Mouse (Mus musculus) lung, embryonic 15.5 days (tissue): ENCODE results near the gene Olfr221. TPM values are rescaled to one million over a fixed set of nuclear protein-coding genes. Genes with fewer than 3 reads are reported as not detected.

Source experiments
- ATAC-seq: fragments of 200-750 bp; cut with Nextera tagmentation; 2 replicates; pipeline ENCODE4 v1.8.0; 2017; ENCODE audit warnings: moderate number of reproducible peaks, borderline replicate concordance; ENCODE audit not compliant: low FRiP score, low TSS enrichment; ENCODE audit errors: extremely low read depth
- H3K27ac ChIP-seq: fragments of 300-500 bp; sonication (generic); 2 replicates; pipeline ENCODE4 v1.5.1; 2015; ENCODE audit warnings: moderate library complexity, mild to moderate bottlenecking, inconsistent platforms
- H3K27me3 ChIP-seq: fragments of 300-500 bp; sonication (generic); 2 replicates; pipeline ENCODE4 v1.6.1; 2015; ENCODE audit warnings: inconsistent platforms
- H3K36me3 ChIP-seq: fragments of 300-500 bp; sonication (generic); 2 replicates; pipeline ENCODE4 v1.6.1; 2015; ENCODE audit warnings: inconsistent platforms
- H3K4me1 ChIP-seq: fragments of 300-500 bp; sonication (generic); 2 replicates; pipeline ENCODE4 v1.6.1; 2015; ENCODE audit warnings: inconsistent platforms
- H3K4me2 ChIP-seq: fragments of 300-500 bp; sonication (generic); 2 replicates; pipeline ENCODE4 v1.6.1; 2015; ENCODE audit warnings: inconsistent platforms, mild to moderate bottlenecking, moderate library complexity
- H3K4me3 ChIP-seq: fragments of 300-500 bp; sonication (generic); 2 replicates; pipeline ENCODE4 v1.5.1; 2015; ENCODE audit warnings: mild to moderate bottlenecking, inconsistent platforms
- H3K9ac ChIP-seq: fragments of 300-500 bp; sonication (generic); 2 replicates; pipeline ENCODE4 v1.6.1; 2015; ENCODE audit warnings: inconsistent platforms
- H3K9me3 ChIP-seq: fragments of 300-500 bp; sonication (generic); 2 replicates; pipeline ENCODE4 v1.6.1; 2016; ENCODE audit warnings: inconsistent platforms
- WGBS: fragments of 180-500 bp; shearing (Covaris S2); methylation state at CpG from one replicate; pipeline ENCODE4 v1.1.7; 2015; 5-methylcytosine and 5-hydroxymethylcytosine counted together
- polyA plus RNA-seq: library from polyadenylated mRNA; unstranded; fragments of >200 nt; fragmentation: Nextera tagmentation; extraction: Ambion mirVana; gene quantifications from 2 replicates; pipeline ENCODE4 v1.2.1, GENCODE M21; 2015

Gene Olfr221
- polyA plus RNA-seq, 1 experiment from 2014 or later = not detected

- Histone ChIP-seq H3K9ac (no peak overlapping the region), H3K36me3 (peaks cover 30% of the 10 kb centered on the region), H3K4me2 (peak overlapping the region; percentile 31), H3K27me3 (no peaks in the 10 kb centered on the region), H3K4me1 (peaks cover 32% of the 10 kb centered on the region), H3K27ac (peak overlapping the region; percentile 3; the same call in 1 of the 2 replicates), H3K4me3 (0 out of 2 replicates have a peak overlapping the region, but pooled peaks have one; percentile 7), H3K9me3 (no peaks in the 10 kb centered on the region)
- WGBS = 9% methylated on average over 9 of the region's 9 CpGs
- no peak for ATAC-seq
Observed at GRCm38 (mm10) chr14:52010446-52011111, 31.7 kb downstream of the Olfr221 start.

- no peak for ATAC-seq
- Histone ChIP-seq H3K27ac (no peak overlapping the region), H3K27me3 (no peaks in the 10 kb centered on the region), H3K36me3 (peaks cover 37% of the 10 kb centered on the region), H3K9ac (no peak overlapping the region), H3K4me1 (peaks cover 26% of the 10 kb centered on the region), H3K4me3 (no peak overlapping the region), H3K9me3 (no peaks in the 10 kb centered on the region), H3K4me2 (no peak overlapping the region)
- WGBS = 68% methylated on average over 6 of the region's 6 CpGs
Observed at GRCm38 (mm10) chr14:52009841-52010240, 32.4 kb downstream of the Olfr221 start.

DNA sequence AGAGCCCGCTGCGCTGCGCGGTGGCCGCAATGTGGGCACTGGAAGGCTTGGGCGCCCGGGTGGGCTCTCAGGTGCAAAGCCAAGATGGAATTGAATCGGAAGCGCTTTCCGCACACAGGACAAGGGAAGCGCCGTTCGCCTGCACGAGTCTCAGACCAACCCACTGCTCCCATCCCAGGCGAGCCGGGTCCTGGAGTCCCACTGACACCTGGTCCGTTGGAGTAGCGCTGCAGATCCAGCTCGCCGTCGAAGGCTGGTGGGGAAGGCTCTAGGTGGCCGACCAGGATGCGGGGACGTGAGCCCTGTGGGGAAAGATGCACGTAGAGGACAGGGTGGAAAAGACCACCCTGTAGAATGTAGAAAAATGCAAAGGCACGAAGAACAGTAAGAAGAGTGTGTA is 32.9 kb downstream of the Olfr221 start:
- Histone ChIP-seq H3K4me1 (peaks cover 26% of the 10 kb centered on the region), H3K4me2 (no peak overlapping the region), H3K9me3 (no peaks in the 10 kb centered on the region), H3K27ac (no peak overlapping the region), H3K36me3 (peaks cover 42% of the 10 kb centered on the region), H3K9ac (no peak overlapping the region), H3K27me3 (no peaks in the 10 kb centered on the region), H3K4me3 (no peak overlapping the region)
- 66% methylated on average over 26 of the region's 26 CpGs for WGBS
- no peak for ATAC-seq

DNA sequence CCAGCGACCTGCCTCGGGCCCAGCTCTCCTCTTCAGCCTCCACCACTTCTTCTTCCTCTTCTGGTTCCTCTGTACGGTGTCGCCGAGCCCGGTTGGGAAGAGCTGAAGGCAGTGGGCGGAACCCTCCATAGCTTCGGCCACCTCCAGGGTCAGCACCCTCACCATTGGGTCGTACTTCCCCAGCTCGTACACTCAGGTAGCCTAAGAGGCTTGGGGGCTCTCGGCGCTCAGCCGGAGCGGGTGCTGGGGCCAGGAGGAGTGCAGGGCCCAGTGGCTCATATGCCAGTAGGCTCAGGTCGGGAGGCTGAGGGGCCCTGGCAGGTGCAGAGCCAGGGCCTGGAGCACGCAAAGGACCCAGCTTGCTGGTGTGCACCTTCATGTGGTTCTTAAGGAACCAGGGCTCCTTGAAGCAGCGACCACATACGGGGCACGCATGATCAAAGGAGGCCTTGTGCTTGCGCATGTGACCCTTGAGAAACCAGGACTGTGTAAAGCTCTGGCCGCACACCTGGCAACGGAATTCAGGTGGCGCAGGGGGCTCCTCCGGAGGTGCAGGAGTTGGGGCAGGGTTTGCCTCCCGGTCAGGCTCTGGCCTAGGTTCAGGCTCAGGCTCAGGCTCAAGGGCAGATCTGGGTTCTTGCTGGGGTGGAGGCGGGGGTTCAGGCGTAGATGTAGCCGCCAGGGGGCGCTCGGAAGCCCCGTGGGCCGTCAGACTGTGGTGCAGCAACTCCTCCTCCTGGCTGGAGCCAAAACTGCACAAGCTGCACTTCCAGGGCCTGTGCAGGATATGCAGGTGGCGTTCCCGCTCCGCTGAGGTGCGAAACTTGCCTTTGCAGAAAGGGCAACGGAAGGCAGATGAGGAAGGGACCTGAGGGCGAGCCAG is 33.7 kb downstream of the Olfr221 start:
- H3K36me3 ChIP-seq = peaks cover 50% of the 10 kb centered on the region

DNA sequence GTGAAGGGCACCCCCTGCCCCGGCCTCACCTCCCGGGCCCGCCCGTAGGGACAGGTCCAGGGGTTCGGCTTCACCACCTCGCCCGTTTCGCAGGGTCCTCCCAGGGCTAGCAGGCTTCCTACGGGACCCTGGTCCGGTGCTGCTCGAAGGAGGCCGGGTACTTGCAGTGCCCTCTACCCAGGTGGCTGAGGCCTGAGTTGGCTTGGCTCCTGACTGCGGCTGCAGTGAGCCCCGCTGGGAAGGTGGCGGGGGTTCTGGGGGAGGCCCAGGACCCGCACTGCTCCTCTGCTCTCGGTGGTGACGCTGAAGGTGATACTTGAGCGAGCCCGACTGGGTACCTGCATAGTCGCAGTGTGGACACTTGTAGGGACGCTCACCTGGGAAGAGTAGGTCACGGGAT is 35.5 kb downstream of the Olfr221 start:
- no peaks in the 10 kb centered on the region for H3K27me3 ChIP-seq
- H3K9me3 ChIP-seq = no peaks in the 10 kb centered on the region
- H3K27ac ChIP-seq = no peak overlapping the region
- peaks cover 65% of the 10 kb centered on the region for H3K36me3 ChIP-seq
- 90% methylated on average over 23 of the region's 23 CpGs for WGBS
- no peak for ATAC-seq
- H3K4me3 ChIP-seq = no peak overlapping the region
- no peak overlapping the region for H3K4me2 ChIP-seq
- no peak overlapping the region for H3K9ac ChIP-seq
- H3K4me1 ChIP-seq = peaks cover 21% of the 10 kb centered on the region

More for the DNA sequence above, 33.7 kb downstream of the Olfr221 start:
- Histone ChIP-seq H3K4me3 (no peak overlapping the region), H3K9ac (no peak overlapping the region), H3K4me2 (no peak overlapping the region), H3K4me1 (peaks cover 26% of the 10 kb centered on the region), H3K9me3 (no peaks in the 10 kb centered on the region), H3K27ac (no peak overlapping the region), H3K27me3 (no peaks in the 10 kb centered on the region)
- ATAC-seq = peak; percentile 77
- WGBS = 50% methylated on average over 38 of the region's 38 CpGs

GRCm38 (mm10) chr14:52006241-52006640 is 36.0 kb downstream of the Olfr221 start:
- peaks cover 67% of the 10 kb centered on the region for H3K36me3 ChIP-seq
- no peaks in the 10 kb centered on the region for H3K27me3 ChIP-seq
- H3K4me2 ChIP-seq = no peak overlapping the region
- no peaks in the 10 kb centered on the region for H3K9me3 ChIP-seq
- no peak overlapping the region for H3K27ac ChIP-seq
- ATAC-seq = 0 out of 2 replicates have a peak, but pooled peaks have one; percentile 4
- no peak overlapping the region for H3K4me3 ChIP-seq
- WGBS = 70% methylated on average over 8 of the region's 8 CpGs
- H3K4me1 ChIP-seq = peaks cover 21% of the 10 kb centered on the region
- no peak overlapping the region for H3K9ac ChIP-seq

DNA sequence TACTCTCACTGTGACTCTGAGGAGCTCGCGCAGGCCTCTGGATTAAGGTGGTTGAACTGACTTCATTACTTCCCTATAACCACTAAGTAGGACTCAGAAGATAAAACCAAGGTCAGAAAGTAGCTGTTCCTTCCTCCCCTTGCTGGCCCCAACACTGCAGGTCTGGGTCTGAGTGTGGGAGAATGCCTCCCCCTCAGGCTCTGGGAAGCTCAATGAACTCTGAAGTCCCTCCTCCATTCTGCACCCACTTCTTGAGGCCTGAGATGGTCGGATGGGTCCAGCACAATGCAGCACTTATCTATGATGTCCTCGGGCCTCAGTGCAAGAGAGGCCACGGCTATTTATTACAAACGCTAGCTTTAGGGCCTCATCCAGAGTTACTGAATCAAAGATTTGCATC is 36.6 kb downstream of the Olfr221 start:
- WGBS = 85% methylated on average over 6 of the region's 6 CpGs
- Histone ChIP-seq H3K36me3 (peaks cover 71% of the 10 kb centered on the region), H3K27me3 (no peaks in the 10 kb centered on the region), H3K4me3 (no peak overlapping the region), H3K4me2 (no peak overlapping the region), H3K4me1 (peaks cover 16% of the 10 kb centered on the region), H3K27ac (no peak overlapping the region), H3K9ac (no peak overlapping the region), H3K9me3 (no peaks in the 10 kb centered on the region)
- ATAC-seq = no peak

GRCm38 (mm10) chr14:52005141-52005540 is 37.1 kb downstream of the Olfr221 start:
- WGBS = 65% methylated on average over 7 of the region's 7 CpGs
- Histone ChIP-seq H3K4me1 (peaks cover 12% of the 10 kb centered on the region), H3K9ac (no peak overlapping the region), H3K27ac (no peak overlapping the region), H3K36me3 (peaks cover 76% of the 10 kb centered on the region), H3K9me3 (no peaks in the 10 kb centered on the region), H3K4me3 (no peak overlapping the region), H3K27me3 (no peaks in the 10 kb centered on the region), H3K4me2 (no peak overlapping the region)
- no peak for ATAC-seq

DNA sequence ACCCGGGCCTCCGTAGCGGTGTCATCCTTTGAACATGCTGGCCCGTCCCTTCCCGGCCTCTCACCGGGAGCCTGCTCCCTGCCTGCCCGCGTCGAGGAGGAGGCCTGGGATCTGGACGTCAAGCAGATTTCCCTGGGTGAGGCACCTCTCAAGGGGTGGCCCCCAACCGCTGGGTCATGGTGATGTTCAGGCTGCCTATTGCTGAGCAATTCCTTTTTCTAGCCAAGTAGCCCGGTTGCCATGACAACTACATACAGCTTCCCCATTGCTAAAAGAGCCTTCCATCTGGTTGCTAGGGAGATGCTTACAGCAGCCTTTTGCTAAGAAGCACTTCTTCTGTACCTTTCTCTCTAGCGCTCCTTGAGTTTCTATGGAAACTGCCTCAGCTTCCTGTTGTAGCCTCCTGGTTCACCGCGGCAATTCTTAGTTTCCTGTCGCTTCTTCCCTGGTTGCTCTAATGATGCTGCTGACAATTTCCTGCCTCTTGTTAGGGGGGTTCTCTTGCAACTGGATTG is 38.2 kb downstream of the Olfr221 start:
- H3K9ac ChIP-seq = no peak overlapping the region
- no peak overlapping the region for H3K4me2 ChIP-seq
- H3K27me3 ChIP-seq = no peaks in the 10 kb centered on the region
- 45% methylated on average over 16 of the region's 16 CpGs for WGBS
- H3K4me3 ChIP-seq = no peak overlapping the region
- no peak overlapping the region for H3K27ac ChIP-seq
- no peak for ATAC-seq
- H3K4me1 ChIP-seq = peaks cover 1% of the 10 kb centered on the region
- no peaks in the 10 kb centered on the region for H3K9me3 ChIP-seq
- H3K36me3 ChIP-seq = peaks cover 83% of the 10 kb centered on the region

- Histone ChIP-seq H3K9ac (no peak overlapping the region), H3K36me3 (peaks cover 88% of the 10 kb centered on the region), H3K4me1 (peaks cover 4% of the 10 kb centered on the region; the same call in 1 of the 2 replicates), H3K27ac (no peak overlapping the region), H3K4me3 (no peak overlapping the region), H3K4me2 (no peak overlapping the region), H3K27me3 (no peaks in the 10 kb centered on the region), H3K9me3 (no peaks in the 10 kb centered on the region)
- ATAC-seq = no peak
- 86% methylated on average over 14 of the region's 14 CpGs for WGBS
Observed at GRCm38 (mm10) chr14:51997483-51997882, 44.8 kb downstream of the Olfr221 start.

DNA sequence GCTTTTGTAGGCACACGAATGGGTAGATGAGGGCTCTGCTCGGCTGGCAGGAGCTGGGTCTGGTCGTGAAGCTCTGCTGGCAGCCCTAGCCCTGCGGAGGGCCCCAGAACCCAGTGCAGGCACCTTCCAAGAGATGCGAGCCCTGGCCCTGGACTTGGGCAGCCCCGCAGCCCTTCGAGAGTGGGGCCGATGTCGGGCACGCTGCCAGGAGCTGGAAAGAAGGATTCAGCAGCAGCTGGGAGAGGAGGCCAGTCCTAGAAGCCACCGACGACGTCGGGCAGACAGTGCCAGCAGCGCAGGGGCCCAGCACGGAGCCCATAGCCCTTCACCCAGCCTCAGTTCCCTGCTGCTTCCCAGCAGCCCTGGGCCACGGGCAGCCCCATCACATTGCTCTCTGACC is 45.4 kb downstream of the Olfr221 start:
- peaks cover 4% of the 10 kb centered on the region; the same call in 1 of the 2 replicates for H3K4me1 ChIP-seq
- no peak overlapping the region for H3K27ac ChIP-seq
- no peak overlapping the region for H3K9ac ChIP-seq
- H3K36me3 ChIP-seq = peaks cover 88% of the 10 kb centered on the region
- no peaks in the 10 kb centered on the region for H3K9me3 ChIP-seq
- 46% methylated on average over 17 of the region's 17 CpGs for WGBS
- no peak overlapping the region for H3K4me3 ChIP-seq
- no peaks in the 10 kb centered on the region for H3K27me3 ChIP-seq
- peak; percentile 31 for ATAC-seq
- H3K4me2 ChIP-seq = no peak overlapping the region
